ENCODE assay signal across 7 mouse cellular contexts in genomic region chr17:26123267-26123684, GRCm38 (mm10). TPM values are rescaled to one million over a fixed set of nuclear protein-coding genes. Genes with fewer than 3 reads are reported as not detected.
DNase-seq lines count a peak whose midpoint lies in the region; ATAC-seq and TF ChIP-seq lines count a peak whose summit lies in the region.

Mrpl28 (plus strand) TSS chr17:26123500.

- H3K4me1 ChIP-seq in embryonic facial prominence, embryonic 10.5 days: peaks cover 31% of the 10 kb centered on the region
- H3K4me1 ChIP-seq in intestine, postnatal 0 days (replicated peaks; ENCODE audit: control insufficient read depth, insufficient read depth, low read length): peaks cover 6% of the 10 kb centered on the region; the same call in 1 of the 2 replicates
- peaks cover 20% of the 10 kb centered on the region for H3K4me1 ChIP-seq in midbrain, embryonic 12.5 days
- peaks cover 12% of the 10 kb centered on the region for H3K4me1 ChIP-seq in small intestine, adult 2 months (ENCODE audit: control insufficient read depth, insufficient read depth, insufficient read length, low read length)

- DNase-seq in adrenal gland, postnatal 10 days: peak; percentile 95
- DNase-seq in embryonic facial prominence, embryonic 10.5 days (ENCODE audit: low spot score): peak; percentile 95
- peak; percentile 82 for DNase-seq in gonadal fat pad, adult 2 months (ENCODE audit: low read depth)
- DNase-seq in left cerebral cortex, postnatal 4 days: peak; percentile 98

- H3K4me2 ChIP-seq in intestine, postnatal 0 days (replicated peaks; ENCODE audit: low read depth): peak within 1 kb of the TSS; percentile 75
- peak within 1 kb of the TSS; percentile 86 for H3K4me2 ChIP-seq in midbrain, embryonic 12.5 days (replicated peaks)

- no peak for TF ChIP-seq CTCF in intestine, postnatal 0 days (IDR thresholded peaks at IDR 0.05; ENCODE audit: low read depth)
- TF ChIP-seq CTCF in small intestine, adult 2 months (IDR thresholded peaks at IDR 0.05; ENCODE audit: extremely low read depth, insufficient read length, insufficient replicate concordance, low read depth, low read length): no peak

- no peaks in the 10 kb centered on the region for H3K9me3 ChIP-seq in embryonic facial prominence, embryonic 10.5 days
- H3K9me3 ChIP-seq in intestine, postnatal 0 days (ENCODE audit: control insufficient read depth): no peaks in the 10 kb centered on the region
- H3K9me3 ChIP-seq in midbrain, embryonic 12.5 days: no peaks in the 10 kb centered on the region

- H3K36me3 ChIP-seq in embryonic facial prominence, embryonic 10.5 days (replicated peaks): peaks cover 34% of the 10 kb centered on the region
- peaks cover 29% of the 10 kb centered on the region for H3K36me3 ChIP-seq in intestine, postnatal 0 days (ENCODE audit: control insufficient read depth, insufficient read depth)
- peaks cover 34% of the 10 kb centered on the region for H3K36me3 ChIP-seq in midbrain, embryonic 12.5 days
- H3K36me3 ChIP-seq in small intestine, adult 2 months (ENCODE audit: control insufficient read depth, insufficient read depth, low read length): peaks cover 25% of the 10 kb centered on the region

- peaks cover 17% of the 10 kb centered on the region for H3K27me3 ChIP-seq in embryonic facial prominence, embryonic 10.5 days (replicated peaks; ENCODE audit: low read depth, poor library complexity, severe bottlenecking)
- no peaks in the 10 kb centered on the region for H3K27me3 ChIP-seq in intestine, postnatal 0 days (replicated peaks; ENCODE audit: control insufficient read depth, insufficient read depth, low read length)
- peaks cover 49% of the 10 kb centered on the region for H3K27me3 ChIP-seq in midbrain, embryonic 12.5 days
- H3K27me3 ChIP-seq in small intestine, adult 2 months (ENCODE audit: control insufficient read depth, insufficient read depth, low read length): no peaks in the 10 kb centered on the region

- H3K27ac ChIP-seq in embryonic facial prominence, embryonic 10.5 days (replicated peaks): peak within 1 kb of the TSS; percentile 81
- H3K27ac ChIP-seq in intestine, postnatal 0 days (ENCODE audit: low read depth, low read length): peak within 1 kb of the TSS; percentile 2
- H3K27ac ChIP-seq in midbrain, embryonic 12.5 days (replicated peaks): no peak within 1 kb of the TSS
- peak within 1 kb of the TSS; percentile 18 for H3K27ac ChIP-seq in small intestine, adult 2 months (ENCODE audit: insufficient read depth, low read depth, low read length)

- TF ChIP-seq POLR2A in small intestine, adult 2 months (IDR thresholded peaks at IDR 0.05; ENCODE audit: low read depth, low read length): peak; percentile 65

- peak within 1 kb of the TSS; percentile 61 for H3K9ac ChIP-seq in intestine, postnatal 0 days (ENCODE audit: low read depth, low read length)
- H3K9ac ChIP-seq in midbrain, embryonic 12.5 days (replicated peaks): peak within 1 kb of the TSS; percentile 73

- intact Hi-C loops in left cerebral cortex, postnatal 4 days (cut with DNase I): no loop called here

- peak; percentile 74 for ATAC-seq in intestine, postnatal 0 days
- ATAC-seq in midbrain, embryonic 12.5 days (ENCODE audit: low FRiP score, low read depth): peak; percentile 86

- under 1% methylated on average over 32 of the region's 32 CpGs for WGBS in embryonic facial prominence, embryonic 10.5 days
- WGBS in intestine, postnatal 0 days: under 1% methylated on average over 32 of the region's 32 CpGs
- WGBS in midbrain, embryonic 12.5 days: under 1% methylated on average over 32 of the region's 32 CpGs
- WGBS in small intestine, adult 2 months: under 1% methylated on average over 32 of the region's 32 CpGs

- H3K4me3 ChIP-seq in embryonic facial prominence, embryonic 10.5 days: peak within 1 kb of the TSS; percentile 98
- peak within 1 kb of the TSS; percentile 69 for H3K4me3 ChIP-seq in intestine, postnatal 0 days (ENCODE audit: low read depth, low read length)
- peak within 1 kb of the TSS; percentile 77 for H3K4me3 ChIP-seq in midbrain, embryonic 12.5 days
- peak within 1 kb of the TSS; percentile 89 for H3K4me3 ChIP-seq in small intestine, adult 2 months (ENCODE audit: low read depth, low read length)

RNA-seq across cellular contexts. Expression of gene Mrpl28, which starts in this region (rescaled TPM):
- 100 to 1,000 TPM; 100 to 101 TPM for total RNA-seq in adrenal gland, postnatal 10 days (2021)
- polyA plus RNA-seq in embryonic facial prominence, embryonic 10.5 days (2016; fragmentation: Nextera tagmentation; extraction: Ambion mirVana): 289 and 299 TPM in 2 replicates
- 75.3 and 86.7 TPM in 2 replicates for polyA plus RNA-seq in gonadal fat pad, adult 2 months (2012; rRNA removed)
- 142 and 143 TPM in 2 replicates for polyA plus RNA-seq in intestine, postnatal 0 days (2015; fragmentation: Nextera tagmentation; extraction: Ambion mirVana)
- total RNA-seq in left cerebral cortex, postnatal 4 days (2021): 10 to 100 TPM; 74.2 to 80.5 TPM
- polyA plus RNA-seq in midbrain, embryonic 12.5 days (2016; fragmentation: Nextera tagmentation; extraction: Ambion mirVana): 194 and 210 TPM in 2 replicates
- polyA plus RNA-seq in small intestine, adult 2 months (2012; rRNA removed): 54.6 and 82.5 TPM in 2 replicates
